Mouse (Mus musculus) macrophage (primary cell): ENCODE measurements around the gene Ptma. TPM values are rescaled to one million over a fixed set of nuclear protein-coding genes. Genes with fewer than 3 reads are reported as not detected.

ENCODE experiments used
- H3K27ac ChIP-seq: fragments of 350-480 bp; formaldehyde crosslinking; 2 replicates; pipeline ENCODE4 v1.9.0; 2021
- H3K36me3 ChIP-seq: fragments of 350-480 bp; formaldehyde crosslinking; 2 replicates; pipeline ENCODE4 v1.9.0; 2021; ENCODE audit errors: inconsistent target
- H3K4me3 ChIP-seq: fragments of 350-480 bp; formaldehyde crosslinking; 2 replicates; pipeline ENCODE4 v1.9.0; 2021; ENCODE audit errors: inconsistent target
- H3K79me2 ChIP-seq: fragments of 350-480 bp; formaldehyde crosslinking; 2 replicates; pipeline ENCODE4 v1.9.0; 2021; ENCODE audit errors: inconsistent target
- WGBS: methylation state at CpG from one replicate; pipeline ENCODE4 v1.1.7; 2026; ENCODE audit warnings: inconsistent platforms; ENCODE audit not compliant: missing documents; 5-methylcytosine and 5-hydroxymethylcytosine counted together
- polyA plus RNA-seq: library from polyadenylated mRNA; stranded (reverse); fragments of 250-400 nt; gene quantifications from 3 replicates; pipeline ENCODE4 v1.2.4, GENCODE M21; 2018; ENCODE audit warnings: inconsistent platforms

Ptma gene
- polyA plus RNA-seq, 1 experiment from 2014 or later: 1,042 TPM

- H3K27ac ChIP-seq: peak overlapping the region; percentile 91
- H3K4me3 ChIP-seq: peak overlapping the region; percentile 81
- H3K79me2 ChIP-seq: peaks cover 8% of the 10 kb centered on the region; the same call in 1 of the 2 replicates
- 79% methylated on average over 7 of the region's 7 CpGs for WGBS
- no peaks in the 10 kb centered on the region for H3K36me3 ChIP-seq
Observed at GRCm38 (mm10) chr1:86488326-86488725, 38.2 kb upstream of the Ptma start.

DNA sequence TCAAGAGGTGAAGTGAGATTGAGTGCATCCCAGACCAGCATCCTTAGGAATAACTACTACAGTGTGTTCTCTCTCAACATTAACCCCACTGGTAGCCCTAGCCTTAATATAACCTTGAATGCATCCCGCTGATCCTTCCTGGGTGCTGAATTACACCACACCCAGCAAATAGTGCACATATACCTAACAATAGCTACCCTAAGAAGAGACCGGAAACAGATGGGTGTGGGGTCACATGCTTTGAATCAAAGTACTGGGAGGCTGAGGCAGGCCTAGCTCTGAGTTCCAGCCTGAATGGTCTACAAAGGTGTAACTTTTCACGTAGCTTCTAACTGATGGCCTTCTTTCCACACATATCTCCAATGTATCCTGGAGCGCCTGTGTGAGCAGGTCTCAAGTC is 37.8 kb upstream of the Ptma start:
- 94% methylated on average over 4 of the region's 4 CpGs for WGBS
- H3K27ac ChIP-seq: peak overlapping the region; percentile 91; the same call in 1 of the 2 replicates
- peak overlapping the region; percentile 81; the same call in 1 of the 2 replicates for H3K4me3 ChIP-seq
- H3K79me2 ChIP-seq: peaks cover 8% of the 10 kb centered on the region; the same call in 1 of the 2 replicates
- H3K36me3 ChIP-seq: no peaks in the 10 kb centered on the region

DNA sequence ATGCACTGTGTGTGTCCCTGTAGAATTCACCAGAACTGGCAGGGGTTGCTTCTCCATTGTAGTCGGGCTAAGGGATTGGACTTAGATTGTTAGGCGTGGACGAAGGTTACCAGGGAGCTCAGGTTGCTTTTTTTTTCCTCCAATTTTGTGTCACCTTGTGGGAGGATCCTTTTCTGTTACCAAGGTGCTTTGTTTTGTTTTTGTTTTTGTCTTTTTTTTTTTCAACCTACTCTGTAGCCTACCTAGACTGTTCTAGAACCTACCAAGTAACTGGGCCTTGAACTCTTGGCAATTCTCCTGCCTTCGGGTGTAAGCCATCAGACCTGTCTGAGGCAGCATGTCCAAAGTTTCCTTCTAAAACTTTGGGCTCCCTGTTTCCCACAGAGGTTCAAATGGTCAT is 36.6 kb upstream of the Ptma start:
- 96% methylated on average over 4 of the region's 4 CpGs for WGBS
- H3K36me3 ChIP-seq: no peaks in the 10 kb centered on the region
- H3K79me2 ChIP-seq: peaks cover 8% of the 10 kb centered on the region; the same call in 1 of the 2 replicates
- no peak overlapping the region for H3K4me3 ChIP-seq
- no peak overlapping the region for H3K27ac ChIP-seq

DNA sequence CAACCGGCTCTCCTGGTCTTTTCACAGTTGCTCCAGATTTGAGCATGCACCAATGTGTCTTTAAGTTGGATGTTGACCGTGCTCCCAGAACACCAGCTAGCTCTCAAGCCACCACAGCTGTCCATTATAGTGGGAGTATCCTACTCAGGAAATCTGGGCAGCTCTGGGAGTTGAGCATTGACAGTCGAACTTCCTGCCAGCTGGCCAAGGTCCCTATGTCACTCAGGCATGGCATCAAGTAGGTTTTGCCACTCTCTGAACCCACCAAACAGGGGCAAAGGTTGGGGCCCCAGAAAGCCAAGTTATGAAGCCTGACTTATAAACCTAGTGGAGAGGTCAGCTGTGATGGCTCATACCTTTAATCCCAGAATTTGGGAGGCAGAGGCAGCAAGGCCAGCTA is 35.8 kb upstream of the Ptma start:
- Histone ChIP-seq H3K27ac (no peak overlapping the region), H3K36me3 (no peaks in the 10 kb centered on the region), H3K79me2 (peaks cover 8% of the 10 kb centered on the region; the same call in 1 of the 2 replicates), H3K4me3 (no peak overlapping the region)
- 89% methylated on average over 3 of the region's 3 CpGs for WGBS

DNA sequence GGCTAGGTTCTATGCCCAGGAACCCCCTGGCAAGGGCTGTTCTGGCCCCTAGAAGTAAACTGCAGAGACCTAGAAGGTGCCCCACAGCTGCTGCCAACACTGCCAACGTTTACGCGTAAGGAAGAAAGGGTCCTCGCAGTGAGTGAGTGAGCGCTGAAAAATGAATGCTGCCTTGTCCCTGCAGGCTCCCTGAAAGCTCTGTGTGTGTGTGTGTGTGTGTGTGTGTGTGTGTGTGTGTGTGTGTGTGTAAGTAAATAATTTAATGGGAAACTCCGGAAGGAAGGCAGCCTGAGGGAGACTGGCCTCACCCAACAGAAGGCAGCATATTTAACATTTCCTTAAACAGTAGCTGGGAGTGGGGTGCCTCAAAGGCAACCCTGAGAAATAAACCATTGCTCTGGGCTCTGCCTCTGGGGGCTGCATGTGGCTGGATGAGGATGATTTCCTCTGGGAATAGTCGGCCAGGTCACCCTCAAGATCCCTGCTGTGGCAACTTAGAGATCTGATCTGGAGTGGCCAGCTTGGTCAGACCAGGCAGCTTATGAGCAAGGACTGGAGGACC is 34.9 kb upstream of the Ptma start:
- no peaks in the 10 kb centered on the region for H3K36me3 ChIP-seq
- peaks cover 8% of the 10 kb centered on the region; the same call in 1 of the 2 replicates for H3K79me2 ChIP-seq
- no peak overlapping the region for H3K4me3 ChIP-seq
- WGBS: 75% methylated on average over 2 of the region's 7 CpGs
- H3K27ac ChIP-seq: peak overlapping the region; percentile 47

GRCm38 (mm10) chr1:86492095-86493070 is 34.1 kb upstream of the Ptma start:
- no peak overlapping the region for H3K4me3 ChIP-seq
- peaks cover 8% of the 10 kb centered on the region; the same call in 1 of the 2 replicates for H3K79me2 ChIP-seq
- H3K36me3 ChIP-seq: no peaks in the 10 kb centered on the region
- peak overlapping the region; percentile 47 for H3K27ac ChIP-seq
- 34% methylated on average over 9 of the region's 9 CpGs for WGBS

DNA sequence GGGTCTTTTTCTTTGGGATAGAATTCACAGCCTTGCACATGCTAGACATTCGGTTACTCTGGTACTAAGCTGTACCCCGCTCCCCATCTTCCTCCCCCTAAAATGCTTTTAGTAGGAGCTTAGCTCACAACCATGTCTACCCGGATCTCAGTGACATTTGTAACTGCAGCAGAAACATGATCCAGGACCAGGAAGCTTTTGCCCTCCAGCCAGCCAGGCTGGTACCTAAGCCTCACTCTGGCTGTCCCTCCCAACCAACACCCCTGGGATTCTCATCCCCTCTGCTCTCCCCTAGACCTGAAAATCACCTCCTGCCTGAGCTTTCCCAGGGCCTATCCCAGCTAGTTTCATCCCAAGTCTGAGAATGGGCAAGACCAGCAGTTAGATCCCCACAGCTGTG is 32.7 kb upstream of the Ptma start:
- H3K79me2 ChIP-seq: no peaks in the 10 kb centered on the region
- H3K27ac ChIP-seq: no peak overlapping the region
- H3K4me3 ChIP-seq: no peak overlapping the region
- H3K36me3 ChIP-seq: no peaks in the 10 kb centered on the region
- WGBS: 90% methylated on average over 3 of the region's 3 CpGs

GRCm38 (mm10) chr1:86496340-86496739 is 30.2 kb upstream of the Ptma start:
- 97% methylated on average over 4 of the region's 4 CpGs for WGBS
- Histone ChIP-seq H3K27ac (no peak overlapping the region), H3K36me3 (no peaks in the 10 kb centered on the region), H3K4me3 (no peak overlapping the region), H3K79me2 (no peaks in the 10 kb centered on the region)

GRCm38 (mm10) chr1:86497361-86497760 is 29.2 kb upstream of the Ptma start:
- no peak overlapping the region for H3K4me3 ChIP-seq
- H3K36me3 ChIP-seq: no peaks in the 10 kb centered on the region
- WGBS: 86% methylated on average over 5 of the region's 5 CpGs
- H3K27ac ChIP-seq: no peak overlapping the region
- H3K79me2 ChIP-seq: no peaks in the 10 kb centered on the region

- no peak overlapping the region for H3K27ac ChIP-seq
- 72% methylated on average over 3 of the region's 3 CpGs for WGBS
- no peak overlapping the region for H3K4me3 ChIP-seq
- H3K36me3 ChIP-seq: no peaks in the 10 kb centered on the region
- H3K79me2 ChIP-seq: no peaks in the 10 kb centered on the region
Observed at GRCm38 (mm10) chr1:86497986-86498385, 28.5 kb upstream of the Ptma start.

- no peak overlapping the region for H3K27ac ChIP-seq
- no peak overlapping the region for H3K4me3 ChIP-seq
- H3K79me2 ChIP-seq: no peaks in the 10 kb centered on the region
- no peaks in the 10 kb centered on the region for H3K36me3 ChIP-seq
- WGBS: 80% methylated on average over 1 of the region's 1 CpGs
Observed at GRCm38 (mm10) chr1:86498611-86499010, 27.9 kb upstream of the Ptma start.

- WGBS: 38% methylated on average over 3 of the region's 3 CpGs
- H3K4me3 ChIP-seq: no peak overlapping the region
- H3K27ac ChIP-seq: no peak overlapping the region
- H3K36me3 ChIP-seq: no peaks in the 10 kb centered on the region
- no peaks in the 10 kb centered on the region for H3K79me2 ChIP-seq
Observed at GRCm38 (mm10) chr1:86499903-86500302, 26.6 kb upstream of the Ptma start.

DNA sequence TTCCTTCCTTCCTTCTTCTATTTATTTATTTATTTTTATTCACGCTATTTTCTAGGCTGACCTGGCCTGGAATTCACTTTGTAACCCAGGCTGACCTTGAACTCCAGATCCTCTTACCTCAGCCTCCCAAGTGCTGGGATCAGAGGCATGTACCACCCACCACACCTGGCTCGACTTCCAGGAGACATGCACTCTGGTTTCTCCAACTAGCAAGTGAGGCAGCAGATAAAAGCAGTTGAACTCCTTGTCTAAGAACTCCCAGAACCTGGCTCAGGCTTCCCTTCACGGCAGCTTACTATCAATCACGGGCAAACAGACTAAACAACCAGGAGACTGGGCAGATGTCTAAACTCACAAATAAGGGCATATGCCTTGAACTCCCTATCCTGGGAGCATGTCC is 25.8 kb upstream of the Ptma start:
- H3K79me2 ChIP-seq: no peaks in the 10 kb centered on the region
- H3K27ac ChIP-seq: no peak overlapping the region
- H3K4me3 ChIP-seq: no peak overlapping the region
- 63% methylated on average over 4 of the region's 4 CpGs for WGBS
- no peaks in the 10 kb centered on the region for H3K36me3 ChIP-seq

DNA sequence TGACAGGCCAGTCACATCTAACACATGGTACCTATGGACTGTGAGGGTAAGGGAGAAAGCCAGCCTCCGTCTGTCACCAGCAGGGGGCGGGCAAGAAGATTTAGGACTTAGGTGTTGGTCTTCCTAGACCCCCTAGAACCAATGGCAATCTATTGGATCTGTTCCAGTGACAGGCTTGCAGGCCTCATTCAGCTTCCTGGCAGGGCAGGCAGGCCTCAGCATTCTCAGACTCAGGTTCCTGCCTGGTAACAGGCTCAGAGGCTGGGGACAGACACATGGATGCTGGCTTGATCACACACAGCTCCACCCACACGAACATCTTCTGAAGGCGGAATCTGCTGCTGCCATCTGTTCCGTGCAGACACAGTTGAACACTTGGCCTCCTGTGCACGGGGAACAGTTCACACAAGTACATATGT is 25.4 kb upstream of the Ptma start:
- H3K36me3 ChIP-seq: no peaks in the 10 kb centered on the region
- H3K27ac ChIP-seq: no peak overlapping the region

GRCm38 (mm10) chr1:86501559-86501958 is 25.0 kb upstream of the Ptma start:
- H3K4me3 ChIP-seq: no peak overlapping the region
- H3K27ac ChIP-seq: no peak overlapping the region

More for the DNA sequence above, 25.4 kb upstream of the Ptma start:
- H3K4me3 ChIP-seq: no peak overlapping the region
- WGBS: 29% methylated on average over 6 of the region's 6 CpGs
- H3K79me2 ChIP-seq: no peaks in the 10 kb centered on the region

More at GRCm38 (mm10) chr1:86501559-86501958, 25.0 kb upstream of the Ptma start:
- Histone ChIP-seq H3K36me3 (no peaks in the 10 kb centered on the region), H3K79me2 (no peaks in the 10 kb centered on the region)
- 0% methylated on average over 3 of the region's 4 CpGs for WGBS
